Comparison of ENCODE assay signal across 24 mouse cellular contexts in genomic region chr2:78927625-78928024, GRCm38 (mm10). TPM values are rescaled to one million over a fixed set of nuclear protein-coding genes. Genes with fewer than 3 reads are reported as not detected.
DNase-seq lines count a peak whose midpoint lies in the region; ATAC-seq and TF ChIP-seq lines count a peak whose summit lies in the region.
"Had no signal": no experiment of that assay in that cellular context is flagged by ENCODE, and none has a peak within 500 bp of the region (broad histone marks: within the 10 kb centered on the region; RNA-seq: fewer than 3 reads in every experiment).

No protein-coding gene starts in this region.

- peak; percentile 36 for DNase-seq in kidney, adult 2 months
- DNase-seq in right cerebral cortex, adult 18-20 months = peak; percentile 63
- no peak for DNase-seq in right cerebral cortex, postnatal 25 days
- no peak for DNase-seq in hindbrain, embryonic 11.5 days (ENCODE audit: low spot score)
- no peak for DNase-seq in testis, postnatal 14 days (ENCODE audit: low spot score)
- DNase-seq: adrenal gland, adult 2 months; B cell, adult 2 months; cerebellum, adult 9-10 months; gastrocnemius, postnatal 10 days; heart, adult 18-20 months; liver, postnatal 0 days; thymus, postnatal 36 days had no signal

- H3K4me2 ChIP-seq in kidney, embryonic 15.5 days = no peak overlapping the region
- H3K4me2 ChIP-seq in hindbrain, embryonic 11.5 days (replicated peaks; ENCODE audit: low read depth, low read length) = no peak overlapping the region
- H3K4me2 ChIP-seq: embryonic facial prominence, embryonic 12.5 days; heart, embryonic 13.5 days; hindbrain, embryonic 15.5 days; midbrain, embryonic 15.5 days had no signal

- no peaks in the 10 kb centered on the region for H3K36me3 ChIP-seq in kidney, adult 2 months (ENCODE audit: control insufficient read depth, insufficient read depth, low read length)
- no peaks in the 10 kb centered on the region for H3K36me3 ChIP-seq in kidney, embryonic 15.5 days
- no peaks in the 10 kb centered on the region; the same call in 1 of the 2 replicates for H3K36me3 ChIP-seq in hindbrain, embryonic 11.5 days (ENCODE audit: control insufficient read depth, insufficient read depth, low read length)
- H3K36me3 ChIP-seq: embryonic facial prominence, embryonic 12.5 days; hindbrain, embryonic 15.5 days; midbrain, embryonic 15.5 days had no signal

- H3K9ac ChIP-seq in kidney, embryonic 15.5 days = no peak overlapping the region
- H3K9ac ChIP-seq in hindbrain, embryonic 11.5 days (ENCODE audit: low read depth, low read length) = no peak overlapping the region
- H3K9ac ChIP-seq: embryonic facial prominence, embryonic 12.5 days; heart, embryonic 13.5 days; hindbrain, embryonic 15.5 days; liver, postnatal 0 days; midbrain, embryonic 15.5 days had no signal

- 80% methylated on average over 3 of the region's 3 CpGs for WGBS in kidney, adult 2 months
- 87% methylated on average over 3 of the region's 3 CpGs for WGBS in kidney, embryonic 15.5 days
- 94% methylated on average over 3 of the region's 3 CpGs for WGBS in hindbrain, embryonic 11.5 days

- H3K27ac ChIP-seq in kidney, adult 2 months (ENCODE audit: insufficient read depth, low read depth, low read length) = no peak overlapping the region
- no peak overlapping the region for H3K27ac ChIP-seq in kidney, embryonic 15.5 days
- H3K27ac ChIP-seq in cortical plate, adult 2 months (ENCODE audit: insufficient read depth, low read length) = peak overlapping the region; percentile 59; the same call in 1 of the 2 replicates
- no peak overlapping the region for H3K27ac ChIP-seq in hindbrain, embryonic 11.5 days (ENCODE audit: low read depth, low read length)
- H3K27ac ChIP-seq: embryonic facial prominence, embryonic 12.5 days; heart, embryonic 13.5 days; hindbrain, embryonic 15.5 days; kidney, postnatal 0 days; limb, embryonic 10.5 days; midbrain, embryonic 15.5 days had no signal

- no peaks in the 10 kb centered on the region for H3K9me3 ChIP-seq in kidney, embryonic 15.5 days (replicated peaks)
- no peaks in the 10 kb centered on the region for H3K9me3 ChIP-seq in hindbrain, embryonic 11.5 days (ENCODE audit: control insufficient read depth, low read length)
- H3K9me3 ChIP-seq: embryonic facial prominence, embryonic 12.5 days; heart, embryonic 13.5 days; hindbrain, embryonic 15.5 days; limb, embryonic 10.5 days; megakaryocyte, embryonic 14.5 days; midbrain, embryonic 15.5 days had no signal

- H3K27me3 ChIP-seq in kidney, adult 2 months (replicated peaks; ENCODE audit: control insufficient read depth, insufficient read depth, low read length) = no peaks in the 10 kb centered on the region
- H3K27me3 ChIP-seq in kidney, embryonic 15.5 days = no peaks in the 10 kb centered on the region
- H3K27me3 ChIP-seq in hindbrain, embryonic 11.5 days (ENCODE audit: control insufficient read depth, insufficient read depth, low read length) = no peaks in the 10 kb centered on the region
- H3K27me3 ChIP-seq: embryonic facial prominence, embryonic 12.5 days; heart, embryonic 13.5 days; hindbrain, embryonic 15.5 days; megakaryocyte, embryonic 14.5 days; midbrain, embryonic 15.5 days had no signal

- ATAC-seq in kidney, embryonic 15.5 days (replicated peaks; ENCODE audit: low FRiP score) = no peak
- ATAC-seq in hindbrain, embryonic 11.5 days (ENCODE audit: low FRiP score) = no peak
- ATAC-seq: forebrain, embryonic 14.5 days; intestine, embryonic 16.5 days; liver, postnatal 0 days; midbrain, embryonic 15.5 days had no signal

- no peak overlapping the region for H3K4me3 ChIP-seq in kidney, adult 2 months (ENCODE audit: insufficient read depth, low read depth, low read length)
- H3K4me3 ChIP-seq in kidney, embryonic 15.5 days (replicated peaks) = no peak overlapping the region
- no peak overlapping the region for H3K4me3 ChIP-seq in cortical plate, adult 2 months (ENCODE audit: insufficient read depth, low read length)
- no peak overlapping the region for H3K4me3 ChIP-seq in hindbrain, embryonic 11.5 days (ENCODE audit: low read depth, low read length)
- H3K4me3 ChIP-seq: embryonic facial prominence, embryonic 12.5 days; heart, embryonic 13.5 days; hindbrain, embryonic 15.5 days; limb, embryonic 10.5 days; megakaryocyte, embryonic 14.5 days; midbrain, embryonic 15.5 days; myocyte had no signal

- H3K4me1 ChIP-seq in kidney, adult 2 months (ENCODE audit: control insufficient read depth, insufficient read depth, low read length) = peaks cover 3% of the 10 kb centered on the region; the same call in 1 of the 2 replicates
- 0 out of 2 replicates have a peak, but pooled peaks cover 5% of the 10 kb centered on the region for H3K4me1 ChIP-seq in kidney, embryonic 15.5 days
- peaks cover 14% of the 10 kb centered on the region for H3K4me1 ChIP-seq in cortical plate, adult 2 months (ENCODE audit: control insufficient read depth, insufficient read depth, low read length)
- no peaks in the 10 kb centered on the region for H3K4me1 ChIP-seq in hindbrain, embryonic 11.5 days (replicated peaks; ENCODE audit: control insufficient read depth, insufficient read depth, low read length)
- H3K4me1 ChIP-seq: limb, embryonic 10.5 days had no signal

- no peak for TF ChIP-seq POLR2A in kidney, adult 2 months (IDR thresholded peaks at IDR 0.05; ENCODE audit: low read depth, low read length)
- TF ChIP-seq POLR2A in cortical plate, adult 2 months (IDR thresholded peaks at IDR 0.05; ENCODE audit: extremely low read depth, insufficient read depth, low read length) = no peak

- TF ChIP-seq CTCF in kidney, adult 2 months (conservative IDR thresholded peaks at IDR 0.05; ENCODE audit: insufficient read depth, insufficient read length, low read depth, low read length) = no peak
- no peak for TF ChIP-seq CTCF in cortical plate, adult 2 months (IDR thresholded peaks at IDR 0.05; ENCODE audit: extremely low read depth, insufficient read depth, low read length)

RNA-seq across cellular contexts. Expression of gene Ube2e3, which starts 59.7 kb away (rescaled TPM):
- 25.2 and 25.4 TPM in 2 replicates for polyA plus RNA-seq in kidney, adult 2 months (2012; rRNA removed)
- polyA plus RNA-seq in kidney, embryonic 15.5 days (2015; fragmentation: Nextera tagmentation; extraction: Ambion mirVana) = 157 and 158 TPM in 2 replicates
- 59.6 and 63.8 TPM in 2 replicates for polyA plus RNA-seq in cortical plate, adult 2 months (2012; rRNA removed)
- 279 and 291 TPM in 2 replicates for polyA plus RNA-seq in hindbrain, embryonic 11.5 days (2014; fragmentation: Nextera tagmentation; extraction: Ambion mirVana)

Comparison
In these comparisons a context has a peak if more than half of its experiments do, and no peak if none do; other contexts are left out.
1. DNase-seq: peak in kidney, adult 2 months (single experiment) and right cerebral cortex, adult 18-20 months (single experiment); none in right cerebral cortex, postnatal 25 days (single experiment), hindbrain, embryonic 11.5 days (single experiment) and testis, postnatal 14 days (single experiment).